Mouse (Mus musculus): Measurements from ENCODE around the gene Camta1. TPM values are rescaled to one million over a fixed set of nuclear protein-coding genes. Genes with fewer than 3 reads are reported as not detected.

Gene Camta1
- polyA plus RNA-seq, 1 experiment from 2014 or later = 118 TPM

DNA sequence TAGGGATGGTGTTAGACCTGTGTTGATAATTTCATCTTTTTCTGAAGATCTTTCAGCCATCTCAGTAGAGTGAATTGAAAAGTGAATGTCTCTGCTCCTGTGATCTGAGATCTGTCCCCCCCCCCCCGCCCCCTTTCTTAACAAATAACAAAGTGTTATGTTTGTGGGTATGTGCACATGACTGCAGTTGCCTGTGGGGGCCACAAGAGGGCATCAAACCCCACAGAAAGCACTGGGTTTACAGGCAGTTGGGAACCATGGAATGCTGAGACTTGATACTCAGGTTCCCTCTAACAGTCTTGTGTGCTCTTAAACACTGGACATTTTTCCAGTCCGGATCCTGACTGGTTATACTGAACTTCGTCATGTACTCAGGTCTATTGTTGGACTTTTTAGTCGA is 350.6 kb downstream of the Camta1 start:
- Histone ChIP-seq H3K27ac (replicated peaks) (no peak overlapping the region), H3K4me3 (no peak overlapping the region), H3K4me1 (no peaks in the 10 kb centered on the region), H3K36me3 (no peaks in the 10 kb centered on the region), H3K27me3 (replicated peaks) (no peaks in the 10 kb centered on the region), H3K9ac (no peak overlapping the region), H3K9me3 (peaks cover 5% of the 10 kb centered on the region), H3K4me2 (no peak overlapping the region)
- WGBS = 81% methylated on average over 4 of the region's 4 CpGs
- ATAC-seq (ENCODE audit: extremely low read depth, insufficient number of reproducible peaks, low FRiP score, low TSS enrichment) = no peak

DNA sequence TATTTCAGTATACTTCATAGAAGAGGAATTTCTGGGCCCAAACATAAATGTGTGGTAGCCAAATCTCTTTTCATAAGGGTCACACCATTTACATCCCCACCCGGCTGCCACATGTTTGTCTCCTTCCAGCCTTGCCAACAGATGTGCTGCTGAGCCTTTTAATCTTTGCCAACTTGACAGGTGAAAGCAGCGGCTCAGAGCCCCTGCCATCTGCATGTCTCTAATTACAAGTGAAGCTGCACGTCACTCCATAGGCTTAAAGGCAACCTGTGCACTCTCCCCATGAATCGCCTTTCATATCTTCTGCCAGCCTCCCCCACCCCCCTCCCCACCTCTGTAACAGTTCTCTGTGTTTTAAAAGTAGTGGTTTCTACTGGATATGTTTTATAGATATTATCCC is 351.3 kb downstream of the Camta1 start:
- 59% methylated on average over 4 of the region's 4 CpGs for WGBS
- no peaks in the 10 kb centered on the region for H3K36me3 ChIP-seq
- H3K4me3 ChIP-seq = no peak overlapping the region
- H3K9ac ChIP-seq = no peak overlapping the region
- no peak for ATAC-seq (ENCODE audit: extremely low read depth, insufficient number of reproducible peaks, low FRiP score, low TSS enrichment)
- H3K4me1 ChIP-seq = no peaks in the 10 kb centered on the region
- peaks cover 5% of the 10 kb centered on the region for H3K9me3 ChIP-seq
- H3K4me2 ChIP-seq = no peak overlapping the region
- H3K27ac ChIP-seq (replicated peaks) = no peak overlapping the region
- no peaks in the 10 kb centered on the region for H3K27me3 ChIP-seq (replicated peaks)

DNA sequence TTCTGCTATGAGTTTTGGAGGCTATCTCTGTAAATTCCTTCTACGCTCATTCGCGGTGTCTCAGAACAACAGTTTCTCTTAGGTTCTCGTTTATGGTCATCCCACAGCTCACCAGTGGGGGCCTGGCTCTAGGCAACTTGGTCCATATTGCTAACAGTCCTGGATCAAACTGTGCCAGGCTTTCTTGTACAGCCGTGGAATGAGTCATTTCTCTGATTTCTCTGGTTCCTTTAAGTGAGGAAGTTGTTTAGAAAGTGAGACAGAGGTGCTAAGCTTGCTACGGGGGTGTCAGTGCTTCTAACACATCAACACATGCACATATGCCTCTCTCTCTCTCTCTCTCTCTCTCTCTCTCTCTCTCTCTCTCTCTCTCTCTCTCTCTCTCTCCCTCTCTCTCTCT is 355.0 kb downstream of the Camta1 start:
- H3K9me3 ChIP-seq = peaks cover 8% of the 10 kb centered on the region
- no peaks in the 10 kb centered on the region for H3K27me3 ChIP-seq (replicated peaks)
- no peak overlapping the region for H3K27ac ChIP-seq (replicated peaks)
- 58% methylated on average over 6 of the region's 6 CpGs for WGBS
- H3K4me1 ChIP-seq = no peaks in the 10 kb centered on the region
- no peak overlapping the region for H3K4me2 ChIP-seq
- no peak for ATAC-seq (ENCODE audit: extremely low read depth, insufficient number of reproducible peaks, low FRiP score, low TSS enrichment)
- H3K9ac ChIP-seq = no peak overlapping the region
- H3K4me3 ChIP-seq = no peak overlapping the region
- no peaks in the 10 kb centered on the region for H3K36me3 ChIP-seq

DNA sequence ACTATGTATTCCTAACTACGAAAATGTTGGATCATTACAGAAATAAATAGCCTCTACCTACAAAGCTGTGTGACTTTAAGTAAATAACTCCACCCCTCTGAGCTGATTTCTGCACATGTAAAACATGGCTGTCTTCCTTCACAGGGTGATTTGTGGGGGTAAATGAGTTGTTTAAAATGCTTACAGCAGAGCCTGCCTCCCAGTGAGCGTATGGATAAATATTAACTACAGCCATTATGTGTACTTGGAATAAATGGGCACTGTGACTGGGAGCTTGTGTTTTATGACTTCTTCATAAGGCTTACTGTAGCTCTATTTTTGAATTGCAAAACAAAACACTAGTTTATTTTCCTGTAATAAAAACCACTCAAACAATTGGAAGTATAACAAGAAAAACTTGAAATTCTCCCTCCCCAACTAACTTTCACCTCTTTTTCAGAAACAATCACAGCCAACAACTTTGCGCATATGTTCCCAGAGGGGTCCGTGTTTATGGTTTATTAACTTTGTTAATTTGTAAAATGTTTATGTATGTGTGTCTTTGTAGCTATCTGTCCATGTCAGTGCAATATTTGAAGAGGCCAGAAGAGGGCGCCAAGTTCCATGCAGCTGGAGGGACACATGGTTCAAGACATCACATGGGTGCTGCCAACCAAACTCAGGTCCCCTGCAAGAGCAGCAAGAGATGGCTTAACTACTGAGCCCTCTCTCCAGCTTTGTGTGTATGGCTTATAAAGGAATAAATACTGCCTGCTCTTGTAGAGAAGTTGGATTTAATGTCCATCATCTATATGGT is 363.0 kb downstream of the Camta1 start:
- Histone ChIP-seq H3K9me3 (peaks cover 8% of the 10 kb centered on the region), H3K36me3 (no peaks in the 10 kb centered on the region), H3K9ac (no peak overlapping the region), H3K4me3 (no peak overlapping the region), H3K27me3 (replicated peaks) (no peaks in the 10 kb centered on the region), H3K4me2 (no peak overlapping the region), H3K4me1 (no peaks in the 10 kb centered on the region), H3K27ac (replicated peaks) (no peak overlapping the region)
- ATAC-seq (ENCODE audit: extremely low read depth, insufficient number of reproducible peaks, low FRiP score, low TSS enrichment) = no peak
- 71% methylated on average over 5 of the region's 5 CpGs for WGBS

DNA sequence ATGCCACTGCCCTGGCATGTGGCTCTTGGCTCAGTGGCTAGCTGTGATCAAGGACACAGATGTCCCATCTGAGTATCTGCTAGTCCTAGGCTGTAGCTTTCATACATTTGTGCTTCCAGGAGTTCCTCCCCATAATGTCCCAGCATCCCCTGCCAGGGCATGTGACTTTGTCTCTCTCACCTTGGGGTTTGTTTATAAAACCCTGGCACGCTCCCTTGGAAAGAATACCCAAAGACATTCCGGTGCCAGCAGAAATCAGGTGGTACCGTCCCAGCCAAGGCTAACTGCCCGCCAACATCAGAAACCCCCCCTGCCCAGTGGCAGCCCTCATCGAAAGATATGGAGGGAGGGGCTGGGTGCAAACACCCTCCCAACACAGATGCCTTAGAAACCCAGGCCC is 365.1 kb downstream of the Camta1 start:
- WGBS = 77% methylated on average over 5 of the region's 5 CpGs
- ATAC-seq (ENCODE audit: extremely low read depth, insufficient number of reproducible peaks, low FRiP score, low TSS enrichment) = no peak
- no peak overlapping the region for H3K4me2 ChIP-seq
- H3K9ac ChIP-seq = no peak overlapping the region
- no peaks in the 10 kb centered on the region for H3K36me3 ChIP-seq
- H3K27me3 ChIP-seq (replicated peaks) = no peaks in the 10 kb centered on the region
- H3K27ac ChIP-seq (replicated peaks) = no peak overlapping the region
- no peak overlapping the region for H3K4me3 ChIP-seq
- no peaks in the 10 kb centered on the region for H3K4me1 ChIP-seq
- H3K9me3 ChIP-seq = peaks cover 8% of the 10 kb centered on the region

DNA sequence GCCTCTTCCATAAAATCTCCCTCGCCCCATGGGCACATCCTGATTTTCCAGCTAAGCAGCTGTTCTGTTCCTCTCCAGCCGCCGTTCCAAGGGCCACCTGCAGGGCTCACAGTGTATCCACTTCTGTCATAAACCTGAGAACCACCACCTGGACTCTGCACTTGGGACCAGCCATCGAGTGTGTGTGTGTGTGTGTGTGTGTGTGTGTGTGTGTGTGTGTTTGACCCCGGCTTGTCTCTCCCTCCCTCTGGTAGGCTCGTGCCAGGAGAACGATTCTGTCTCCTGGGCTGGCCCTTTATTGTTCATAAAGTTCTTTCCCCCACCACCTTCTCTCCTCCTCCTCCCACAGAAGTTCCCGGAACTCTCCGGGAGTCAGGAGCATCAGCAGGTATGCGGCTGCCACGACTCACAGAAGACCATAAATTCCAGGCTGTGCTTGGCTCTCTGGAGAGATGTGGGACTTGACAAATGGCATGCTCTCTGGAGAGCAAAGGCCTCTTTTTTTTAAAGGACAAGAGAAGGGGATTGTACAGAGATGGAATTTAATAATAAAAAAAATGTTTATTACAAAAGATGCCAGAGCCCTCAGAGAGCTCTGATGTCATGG is 366.3 kb downstream of the Camta1 start:
- Histone ChIP-seq H3K9me3 (peaks cover 8% of the 10 kb centered on the region), H3K9ac (no peak overlapping the region), H3K27ac (replicated peaks) (no peak overlapping the region), H3K4me1 (no peaks in the 10 kb centered on the region), H3K27me3 (replicated peaks) (no peaks in the 10 kb centered on the region), H3K4me2 (no peak overlapping the region), H3K4me3 (no peak overlapping the region), H3K36me3 (no peaks in the 10 kb centered on the region)
- WGBS = 62% methylated on average over 11 of the region's 11 CpGs
- ATAC-seq (ENCODE audit: extremely low read depth, insufficient number of reproducible peaks, low FRiP score, low TSS enrichment) = no peak

DNA sequence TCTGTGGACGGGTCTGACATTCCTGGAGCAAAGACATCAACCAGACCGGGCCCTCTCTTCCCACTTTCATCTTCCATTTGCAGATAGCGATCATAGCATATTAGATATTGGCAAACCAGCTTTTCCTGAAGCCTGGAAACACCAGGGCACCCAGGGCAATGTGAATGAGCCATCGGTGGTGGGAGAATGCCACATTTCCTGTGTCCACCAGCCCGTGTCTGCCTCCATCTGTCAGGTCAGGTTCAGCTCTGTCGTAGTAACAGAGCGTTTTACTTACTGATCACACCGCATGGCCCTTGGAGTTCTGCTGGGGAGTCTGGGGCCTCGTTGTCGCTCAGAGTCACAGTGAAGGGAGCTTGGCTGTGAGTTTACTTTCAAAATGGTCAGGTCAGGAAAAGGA is 368.9 kb downstream of the Camta1 start:
- no peak for ATAC-seq (ENCODE audit: extremely low read depth, insufficient number of reproducible peaks, low FRiP score, low TSS enrichment)
- no peaks in the 10 kb centered on the region for H3K9me3 ChIP-seq
- no peak overlapping the region for H3K4me3 ChIP-seq
- no peak overlapping the region for H3K9ac ChIP-seq
- 67% methylated on average over 10 of the region's 10 CpGs for WGBS
- H3K4me2 ChIP-seq = no peak overlapping the region
- 0 out of 2 replicates have a peak, but pooled peaks cover 4% of the 10 kb centered on the region for H3K4me1 ChIP-seq
- no peaks in the 10 kb centered on the region for H3K36me3 ChIP-seq
- H3K27me3 ChIP-seq (replicated peaks) = no peaks in the 10 kb centered on the region
- no peak overlapping the region for H3K27ac ChIP-seq (replicated peaks)

DNA sequence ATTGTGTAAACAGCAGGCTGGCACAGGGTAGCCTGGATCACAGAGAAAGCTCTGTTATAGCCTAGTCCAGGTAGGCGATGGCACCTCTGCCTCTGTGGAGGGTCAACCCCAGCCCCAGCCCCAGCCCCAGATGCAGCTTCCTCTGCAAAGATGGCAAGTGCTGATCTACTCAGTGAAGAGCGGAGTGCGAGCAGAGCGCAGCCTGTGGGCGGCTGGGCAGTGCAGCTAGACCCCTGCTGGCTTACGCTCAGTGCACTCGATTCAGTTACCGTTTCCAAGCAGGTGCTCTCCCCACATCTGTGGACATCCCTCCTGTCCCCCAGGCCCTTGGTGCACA is 377.7 kb downstream of the Camta1 start:
- Histone ChIP-seq H3K9ac (no peak overlapping the region), H3K36me3 (no peaks in the 10 kb centered on the region), H3K4me2 (no peak overlapping the region), H3K27ac (replicated peaks) (no peak overlapping the region), H3K27me3 (replicated peaks) (peaks cover 22% of the 10 kb centered on the region), H3K4me1 (no peaks in the 10 kb centered on the region), H3K9me3 (no peaks in the 10 kb centered on the region), H3K4me3 (no peak overlapping the region)
- 57% methylated on average over 8 of the region's 8 CpGs for WGBS
- no peak for ATAC-seq (ENCODE audit: extremely low read depth, insufficient number of reproducible peaks, low FRiP score, low TSS enrichment)

DNA sequence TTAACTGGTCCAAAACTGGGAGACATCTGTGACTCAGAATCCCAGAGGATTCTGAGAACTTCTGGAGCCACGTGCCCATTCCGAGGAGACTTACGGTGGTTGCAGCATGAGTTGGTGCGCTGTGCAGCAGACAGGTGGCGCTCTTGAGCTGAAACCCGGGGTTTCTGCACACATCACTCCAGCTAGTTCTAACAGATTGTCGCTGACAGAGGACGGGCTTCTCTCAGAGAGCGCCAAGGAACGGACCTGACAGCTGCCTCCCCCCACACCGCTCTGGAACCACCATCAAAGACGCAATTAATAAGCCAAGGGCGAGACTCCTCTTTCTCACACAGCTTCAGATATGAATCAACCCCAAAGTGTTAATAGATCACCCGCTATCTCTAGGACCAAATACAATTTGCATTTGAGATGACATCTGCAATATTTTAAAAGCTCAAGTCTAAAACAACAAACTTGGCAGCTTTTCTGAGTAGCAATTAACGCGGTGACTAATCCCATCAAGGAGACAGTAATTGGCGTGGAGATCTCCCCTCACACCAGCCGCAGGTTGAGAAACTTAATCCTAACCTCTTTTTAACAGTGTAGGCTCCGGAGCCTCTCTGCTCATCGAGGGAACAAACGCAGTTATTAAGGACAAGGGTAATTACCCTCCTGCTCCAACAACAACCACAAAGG is 378.2 kb downstream of the Camta1 start:
- Histone ChIP-seq H3K27me3 (replicated peaks) (peaks cover 22% of the 10 kb centered on the region), H3K36me3 (no peaks in the 10 kb centered on the region), H3K27ac (replicated peaks) (no peak overlapping the region), H3K4me2 (no peak overlapping the region), H3K9ac (no peak overlapping the region), H3K4me3 (no peak overlapping the region), H3K9me3 (no peaks in the 10 kb centered on the region), H3K4me1 (no peaks in the 10 kb centered on the region)
- no peak for ATAC-seq (ENCODE audit: extremely low read depth, insufficient number of reproducible peaks, low FRiP score, low TSS enrichment)
- 16% methylated on average over 21 of the region's 21 CpGs for WGBS

DNA sequence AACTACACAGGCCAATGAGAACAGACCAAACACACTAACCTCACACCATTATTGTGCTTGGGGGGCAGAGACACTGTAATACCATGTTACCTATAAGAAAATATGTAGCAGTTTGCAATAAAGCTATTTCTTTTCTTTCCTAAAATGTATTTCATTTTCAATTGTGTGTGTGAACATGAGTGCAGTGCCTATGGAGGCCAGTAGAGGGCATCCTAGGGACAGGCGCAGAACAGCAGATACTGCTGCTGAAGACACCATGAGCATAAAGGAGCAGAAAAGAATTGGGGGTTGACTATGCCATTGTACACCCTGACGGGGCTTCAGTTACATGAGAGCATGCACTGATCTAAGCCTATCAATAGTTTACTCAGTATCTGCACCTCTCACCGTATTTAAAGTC is 380.7 kb downstream of the Camta1 start:
- 87% methylated on average over 3 of the region's 3 CpGs for WGBS
- no peak overlapping the region for H3K4me2 ChIP-seq
- no peaks in the 10 kb centered on the region for H3K9me3 ChIP-seq
- H3K27me3 ChIP-seq (replicated peaks) = peaks cover 21% of the 10 kb centered on the region
- no peaks in the 10 kb centered on the region for H3K4me1 ChIP-seq
- ATAC-seq (ENCODE audit: extremely low read depth, insufficient number of reproducible peaks, low FRiP score, low TSS enrichment) = no peak
- H3K36me3 ChIP-seq = no peaks in the 10 kb centered on the region
- no peak overlapping the region for H3K27ac ChIP-seq (replicated peaks)
- no peak overlapping the region for H3K4me3 ChIP-seq
- no peak overlapping the region for H3K9ac ChIP-seq

DNA sequence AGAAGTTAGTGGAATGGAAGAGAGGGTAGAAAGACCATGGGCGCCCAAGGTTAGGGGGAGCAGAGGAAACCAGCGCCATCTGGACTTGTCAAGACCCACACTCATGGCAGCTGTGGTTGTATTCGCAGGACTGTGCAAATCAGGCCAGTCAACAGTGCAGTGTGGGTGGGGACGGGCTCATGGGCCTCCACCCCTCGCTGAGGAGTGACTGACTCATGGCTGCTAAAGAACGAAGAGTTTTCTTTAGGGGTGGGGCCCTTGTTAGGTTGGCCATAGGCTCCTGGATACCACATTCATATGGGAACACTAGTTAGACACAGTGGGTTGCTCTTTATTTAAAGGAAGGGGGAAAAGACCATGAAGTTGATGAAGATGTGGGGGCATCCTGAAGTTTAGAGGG is 383.7 kb downstream of the Camta1 start:
- peaks cover 10% of the 10 kb centered on the region for H3K27me3 ChIP-seq (replicated peaks)
- H3K9ac ChIP-seq = no peak overlapping the region
- WGBS = 72% methylated on average over 6 of the region's 6 CpGs
- no peaks in the 10 kb centered on the region for H3K36me3 ChIP-seq
- H3K4me1 ChIP-seq = no peaks in the 10 kb centered on the region
- H3K4me2 ChIP-seq = no peak overlapping the region
- ATAC-seq (ENCODE audit: extremely low read depth, insufficient number of reproducible peaks, low FRiP score, low TSS enrichment) = no peak
- H3K27ac ChIP-seq (replicated peaks) = no peak overlapping the region
- H3K9me3 ChIP-seq = no peaks in the 10 kb centered on the region
- H3K4me3 ChIP-seq = no peak overlapping the region
